Mouse (Mus musculus): ENCODE results near the gene 2610044O15Rik8. TPM values are rescaled to one million over a fixed set of nuclear protein-coding genes. Genes with fewer than 3 reads are reported as not detected.
A peak's percentile ranks its signal among the peaks of the same experiment; 100 is the strongest.

The 2610044O15Rik8 gene
- total RNA-seq (2021): 10 to 100 TPM; 23.7 to 27.7 TPM

- DNase-seq: peak; percentile 90 to 91
Observed at GRCm38 (mm10) chr8:129234027-129234733, at the start of gene 2610044O15Rik8. TSS of gene 2610044O15Rik8 (minus strand) at chr8:129234406.

- DNase-seq: no peak
Observed at GRCm38 (mm10) chr8:129265918-129266317, 31.7 kb upstream of the 2610044O15Rik8 start.

GRCm38 (mm10) chr8:129264296-129264695, 30.1 kb upstream of the 2610044O15Rik8 start:
- DNase-seq: no peak

- peak; percentile 77 to 88 for DNase-seq
Observed at GRCm38 (mm10) chr8:129263211-129263927, 29.2 kb upstream of the 2610044O15Rik8 start.

- DNase-seq: no peak
Observed at GRCm38 (mm10) chr8:129233664-129234026, 561 bp downstream of the 2610044O15Rik8 start.

Other genes with a start within 250 kb of the 2610044O15Rik8 start
- gene Ccdc7a, start 168.9 kb downstream of the 2610044O15Rik8 start, total RNA-seq (2021): not detected
- not detected for gene Ccdc7b, start 167.3 kb downstream of the 2610044O15Rik8 start, total RNA-seq (2021)
- gene Gm10999, start 102.7 kb downstream of the 2610044O15Rik8 start, total RNA-seq (2021): not detected